Mouse (Mus musculus): ENCODE measurements around the gene Csnk2a2. TPM values are rescaled to one million over a fixed set of nuclear protein-coding genes. Genes with fewer than 3 reads are reported as not detected.
A peak's percentile ranks its signal among the peaks of the same experiment; 100 is the strongest.

Csnk2a2 gene
- polyA plus RNA-seq, 1 experiment from 2014 or later = 10.3 TPM

DNA sequence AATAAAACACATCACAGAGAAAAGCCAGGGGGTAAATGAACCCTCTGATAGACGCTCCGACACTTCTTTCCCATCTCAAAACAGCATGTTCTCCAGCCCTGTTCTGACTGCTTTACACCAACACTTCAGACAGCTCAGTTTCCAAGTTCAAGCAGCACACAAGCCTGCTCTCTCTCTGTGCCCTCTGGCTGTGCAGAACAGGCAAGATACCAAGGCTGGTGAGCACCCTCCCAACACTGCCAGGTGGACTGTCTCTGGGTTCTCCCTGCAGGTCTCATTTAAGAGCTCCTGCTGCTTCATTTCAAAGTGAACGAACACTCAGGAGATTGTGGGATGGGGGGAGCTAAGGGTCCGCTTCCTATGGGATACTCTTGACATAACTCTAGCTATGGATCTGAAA is 56.7 kb downstream of the Csnk2a2 start:
- peak overlapping the region; percentile 80 for H3K4me2 ChIP-seq (ENCODE audit: low read length)
- no peaks in the 10 kb centered on the region for H3K9me3 ChIP-seq (ENCODE audit: control insufficient read depth, low read length)
- H3K4me3 ChIP-seq (replicated peaks; ENCODE audit: low read length) = peak overlapping the region; percentile 63
- peaks cover 49% of the 10 kb centered on the region for H3K4me1 ChIP-seq (replicated peaks; ENCODE audit: control insufficient read depth, insufficient read depth, low read length)
- no peak overlapping the region for H3K27ac ChIP-seq (ENCODE audit: low read length)
- 45% methylated on average over 4 of the region's 4 CpGs for WGBS
- H3K27me3 ChIP-seq (replicated peaks; ENCODE audit: control insufficient read depth, insufficient read depth, low read length) = no peaks in the 10 kb centered on the region
- H3K9ac ChIP-seq (replicated peaks; ENCODE audit: low read depth, low read length) = peak overlapping the region; percentile 69; the same call in 1 of the 2 replicates
- H3K36me3 ChIP-seq (ENCODE audit: control insufficient read depth, insufficient read depth) = no peaks in the 10 kb centered on the region
- no peak for ATAC-seq

GRCm38 (mm10) chr8:95432471-95432870 is 57.4 kb downstream of the Csnk2a2 start:
- Histone ChIP-seq H3K36me3 (ENCODE audit: control insufficient read depth, insufficient read depth) (no peaks in the 10 kb centered on the region), H3K4me1 (replicated peaks; ENCODE audit: control insufficient read depth, insufficient read depth, low read length) (peaks cover 55% of the 10 kb centered on the region), H3K4me3 (replicated peaks; ENCODE audit: low read length) (no peak overlapping the region), H3K9ac (replicated peaks; ENCODE audit: low read depth, low read length) (no peak overlapping the region), H3K4me2 (ENCODE audit: low read length) (peak overlapping the region; percentile 80), H3K9me3 (ENCODE audit: control insufficient read depth, low read length) (no peaks in the 10 kb centered on the region), H3K27me3 (replicated peaks; ENCODE audit: control insufficient read depth, insufficient read depth, low read length) (no peaks in the 10 kb centered on the region), H3K27ac (ENCODE audit: low read length) (no peak overlapping the region)
- no peak for ATAC-seq
- WGBS = 55% methylated on average over 3 of the region's 3 CpGs

DNA sequence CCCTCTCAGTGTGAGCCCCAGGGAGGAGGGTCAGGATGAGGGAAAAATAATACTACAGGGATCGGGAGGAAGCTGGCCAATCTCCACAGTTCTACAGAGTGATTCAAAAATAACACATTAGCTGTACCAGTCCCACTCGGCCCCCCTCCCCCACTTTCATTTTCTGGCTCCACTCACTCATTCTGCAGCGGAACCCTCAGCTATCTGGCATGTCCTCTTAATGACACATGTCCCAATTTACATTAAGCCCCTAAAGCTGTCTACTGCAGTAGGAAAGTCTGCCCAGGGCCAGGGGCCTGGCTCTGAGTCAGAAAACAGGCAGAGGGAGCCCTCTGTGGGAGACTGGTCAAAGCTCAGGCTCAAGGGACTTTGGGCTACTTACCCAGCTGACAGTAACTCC is 59.9 kb downstream of the Csnk2a2 start:
- peaks cover 68% of the 10 kb centered on the region for H3K4me1 ChIP-seq (replicated peaks; ENCODE audit: control insufficient read depth, insufficient read depth, low read length)
- WGBS = 2% methylated on average over 3 of the region's 3 CpGs

GRCm38 (mm10) chr8:95427594-95428535 is 62.0 kb downstream of the Csnk2a2 start:
- Histone ChIP-seq H3K9me3 (ENCODE audit: control insufficient read depth, low read length) (no peaks in the 10 kb centered on the region), H3K9ac (replicated peaks; ENCODE audit: low read depth, low read length) (no peak overlapping the region), H3K4me2 (ENCODE audit: low read length) (peak overlapping the region; percentile 6), H3K4me1 (replicated peaks; ENCODE audit: control insufficient read depth, insufficient read depth, low read length) (peaks cover 56% of the 10 kb centered on the region), H3K36me3 (ENCODE audit: control insufficient read depth, insufficient read depth) (no peaks in the 10 kb centered on the region), H3K27me3 (replicated peaks; ENCODE audit: control insufficient read depth, insufficient read depth, low read length) (no peaks in the 10 kb centered on the region), H3K4me3 (replicated peaks; ENCODE audit: low read length) (peak overlapping the region; percentile 1; the same call in 1 of the 2 replicates), H3K27ac (ENCODE audit: low read length) (peak overlapping the region; percentile 72)
- peak; percentile 56 for ATAC-seq
- 12% methylated on average over 12 of the region's 12 CpGs for WGBS

More for the DNA sequence above, 59.9 kb downstream of the Csnk2a2 start:
- Histone ChIP-seq H3K27ac (ENCODE audit: low read length) (peak overlapping the region; percentile 54), H3K36me3 (ENCODE audit: control insufficient read depth, insufficient read depth) (no peaks in the 10 kb centered on the region), H3K4me3 (replicated peaks; ENCODE audit: low read length) (no peak overlapping the region), H3K27me3 (replicated peaks; ENCODE audit: control insufficient read depth, insufficient read depth, low read length) (no peaks in the 10 kb centered on the region), H3K9ac (replicated peaks; ENCODE audit: low read depth, low read length) (no peak overlapping the region), H3K4me2 (ENCODE audit: low read length) (peak overlapping the region; percentile 36), H3K9me3 (ENCODE audit: control insufficient read depth, low read length) (no peaks in the 10 kb centered on the region)
- peak; percentile 45 for ATAC-seq

DNA sequence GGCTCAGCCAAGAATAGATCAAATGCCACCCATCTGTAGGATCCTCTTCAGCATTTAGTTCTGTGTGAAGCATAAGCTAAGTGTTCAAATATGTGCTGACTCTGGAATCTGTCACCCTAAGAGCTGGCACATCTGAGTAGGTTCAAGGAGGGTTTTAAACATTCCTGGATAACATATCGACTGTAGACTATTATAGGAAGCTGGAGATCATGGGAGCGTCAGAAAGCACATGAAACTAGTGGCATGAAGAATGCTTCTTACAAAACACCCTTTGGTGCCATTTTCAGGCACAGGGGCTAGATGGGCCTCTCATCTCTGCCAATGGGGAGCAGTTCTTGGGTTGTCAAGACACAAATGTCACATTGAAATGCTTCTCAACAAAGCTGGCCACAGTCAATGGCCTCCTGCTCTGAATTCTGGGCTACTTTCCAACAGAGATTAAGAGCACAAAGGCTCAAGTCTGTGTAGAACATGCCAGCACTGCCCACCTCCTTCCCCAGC is 63.0 kb downstream of the Csnk2a2 start:
- WGBS = 2% methylated on average over 2 of the region's 2 CpGs
- ATAC-seq = peak; percentile 67
- H3K4me1 ChIP-seq (replicated peaks; ENCODE audit: control insufficient read depth, insufficient read depth, low read length) = peaks cover 47% of the 10 kb centered on the region

DNA sequence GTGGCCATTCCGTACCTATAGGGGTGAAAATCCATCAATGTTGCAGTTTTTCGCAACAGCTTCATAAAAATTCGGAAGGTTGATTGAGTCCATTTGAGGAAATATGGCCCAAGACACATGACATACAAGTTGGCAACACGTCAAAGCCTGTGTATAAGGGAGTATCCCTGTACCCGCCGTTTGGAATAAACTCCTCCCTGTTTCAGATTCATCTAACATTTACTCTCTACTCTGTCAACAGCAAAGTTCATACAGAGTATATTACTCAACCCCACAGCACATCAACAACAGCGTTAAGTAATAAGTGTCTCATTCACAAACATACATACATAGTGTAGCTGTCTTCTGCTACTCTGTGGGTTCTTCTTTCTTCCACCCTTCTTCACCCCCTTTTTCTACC is 65.2 kb downstream of the Csnk2a2 start:
- WGBS = 88% methylated on average over 7 of the region's 7 CpGs
- H3K9ac ChIP-seq (replicated peaks; ENCODE audit: low read depth, low read length) = no peak overlapping the region
- no peak overlapping the region for H3K4me3 ChIP-seq (replicated peaks; ENCODE audit: low read length)
- H3K4me2 ChIP-seq (ENCODE audit: low read length) = no peak overlapping the region
- H3K27ac ChIP-seq (ENCODE audit: low read length) = no peak overlapping the region
- no peak for ATAC-seq
- no peaks in the 10 kb centered on the region for H3K9me3 ChIP-seq (ENCODE audit: control insufficient read depth, low read length)
- H3K36me3 ChIP-seq (ENCODE audit: control insufficient read depth, insufficient read depth) = 0 out of 2 replicates have a peak, but pooled peaks cover 10% of the 10 kb centered on the region
- peaks cover 33% of the 10 kb centered on the region for H3K4me1 ChIP-seq (replicated peaks; ENCODE audit: control insufficient read depth, insufficient read depth, low read length)
- no peaks in the 10 kb centered on the region for H3K27me3 ChIP-seq (replicated peaks; ENCODE audit: control insufficient read depth, insufficient read depth, low read length)

More for the DNA sequence above, 63.0 kb downstream of the Csnk2a2 start:
- Histone ChIP-seq H3K9ac (replicated peaks; ENCODE audit: low read depth, low read length) (no peak overlapping the region), H3K4me2 (ENCODE audit: low read length) (peak overlapping the region; percentile 8; the same call in 1 of the 2 replicates), H3K4me3 (replicated peaks; ENCODE audit: low read length) (no peak overlapping the region), H3K27me3 (replicated peaks; ENCODE audit: control insufficient read depth, insufficient read depth, low read length) (no peaks in the 10 kb centered on the region), H3K9me3 (ENCODE audit: control insufficient read depth, low read length) (no peaks in the 10 kb centered on the region), H3K27ac (ENCODE audit: low read length) (peak overlapping the region; percentile 78), H3K36me3 (ENCODE audit: control insufficient read depth, insufficient read depth) (0 out of 2 replicates have a peak, but pooled peaks cover 2% of the 10 kb centered on the region)

DNA sequence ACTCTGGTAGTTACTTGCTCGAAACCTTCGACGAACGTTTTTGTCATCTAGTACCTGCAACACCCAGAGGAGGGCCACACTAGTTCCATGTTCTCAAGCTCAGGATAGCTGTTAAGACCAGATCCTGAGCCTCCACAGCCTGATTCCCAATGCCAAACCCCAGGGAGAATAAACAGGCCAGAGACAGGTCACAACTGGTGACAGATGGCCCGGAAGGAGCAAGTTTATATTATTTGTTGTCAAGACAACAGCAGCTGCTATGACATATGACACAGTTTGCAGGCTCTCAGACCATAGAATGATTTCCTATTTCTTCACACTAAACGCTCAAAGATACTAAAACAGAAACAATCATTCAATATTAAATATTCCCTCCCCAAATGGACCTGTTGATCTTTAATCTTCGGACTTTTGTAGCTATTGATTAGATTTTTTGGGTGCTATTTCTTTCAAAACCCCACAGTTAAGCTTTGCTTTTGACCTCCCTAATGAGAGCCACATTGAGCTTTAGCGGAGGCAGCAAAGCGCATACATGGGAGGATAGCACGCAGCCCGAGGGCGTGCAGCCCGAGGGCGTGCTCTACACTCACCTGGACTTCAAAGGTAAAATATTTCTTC is 67.5 kb downstream of the Csnk2a2 start:
- 94% methylated on average over 14 of the region's 14 CpGs for WGBS
- peaks cover 15% of the 10 kb centered on the region; the same call in 1 of the 2 replicates for H3K36me3 ChIP-seq (ENCODE audit: control insufficient read depth, insufficient read depth)
- H3K9ac ChIP-seq (replicated peaks; ENCODE audit: low read depth, low read length) = no peak overlapping the region
- peaks cover 11% of the 10 kb centered on the region for H3K4me1 ChIP-seq (replicated peaks; ENCODE audit: control insufficient read depth, insufficient read depth, low read length)
- ATAC-seq = no peak
- no peak overlapping the region for H3K4me3 ChIP-seq (replicated peaks; ENCODE audit: low read length)
- no peaks in the 10 kb centered on the region for H3K27me3 ChIP-seq (replicated peaks; ENCODE audit: control insufficient read depth, insufficient read depth, low read length)
- no peak overlapping the region for H3K4me2 ChIP-seq (ENCODE audit: low read length)
- H3K9me3 ChIP-seq (ENCODE audit: control insufficient read depth, low read length) = no peaks in the 10 kb centered on the region
- no peak overlapping the region for H3K27ac ChIP-seq (ENCODE audit: low read length)

DNA sequence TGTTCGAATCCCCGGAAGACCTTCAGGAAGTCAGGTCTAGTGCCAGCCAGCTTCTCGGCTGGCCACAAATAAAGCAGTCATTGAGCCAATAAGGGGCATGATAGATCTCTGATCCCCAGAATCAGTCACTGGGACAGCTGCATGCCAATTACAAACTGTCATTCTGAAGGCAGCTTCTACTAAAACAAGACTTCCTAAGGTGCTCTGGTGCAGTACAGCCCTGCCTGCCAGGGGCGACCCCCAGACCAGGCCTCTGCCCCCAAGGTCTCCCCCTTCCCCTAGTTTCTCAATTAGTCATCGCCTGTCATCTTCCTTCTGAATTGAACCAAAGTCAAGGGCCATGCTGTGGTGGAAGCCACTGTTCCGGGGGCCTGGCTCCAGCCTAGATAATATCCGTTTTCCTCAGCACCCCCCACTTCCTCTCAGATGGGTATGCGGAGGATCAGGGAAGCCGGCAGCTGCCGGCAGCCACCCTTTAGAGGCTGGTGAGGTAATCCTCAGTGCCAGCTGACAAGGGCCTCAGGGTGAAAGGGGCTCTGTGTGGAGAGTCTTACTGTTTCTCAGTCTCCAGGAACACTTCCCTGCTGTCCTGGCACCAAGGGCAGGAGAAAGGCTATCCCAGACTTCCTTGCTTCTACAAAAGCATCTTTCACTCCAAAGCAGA is 78.4 kb downstream of the Csnk2a2 start:
- 51% methylated on average over 10 of the region's 10 CpGs for WGBS
- ATAC-seq = peak; percentile 31; the same call in 1 of the 2 replicates

More for the DNA sequence above, 78.4 kb downstream of the Csnk2a2 start:
- Histone ChIP-seq H3K36me3 (ENCODE audit: control insufficient read depth, insufficient read depth) (no peaks in the 10 kb centered on the region), H3K9ac (replicated peaks; ENCODE audit: low read depth, low read length) (0 out of 2 replicates have a peak overlapping the region, but pooled peaks have one; percentile 29), H3K27me3 (replicated peaks; ENCODE audit: control insufficient read depth, insufficient read depth, low read length) (no peaks in the 10 kb centered on the region), H3K4me3 (replicated peaks; ENCODE audit: low read length) (no peak overlapping the region), H3K27ac (ENCODE audit: low read length) (no peak overlapping the region), H3K4me1 (replicated peaks; ENCODE audit: control insufficient read depth, insufficient read depth, low read length) (peaks cover 4% of the 10 kb centered on the region; the same call in 1 of the 2 replicates), H3K9me3 (ENCODE audit: control insufficient read depth, low read length) (no peaks in the 10 kb centered on the region), H3K4me2 (ENCODE audit: low read length) (no peak overlapping the region)

Measured in forebrain, embryonic 16.5 days (tissue).